Mouse (Mus musculus): Measurements from ENCODE around the gene Zfr. TPM values are rescaled to one million over a fixed set of nuclear protein-coding genes. Genes with fewer than 3 reads are reported as not detected.

Zfr gene
- 158 TPM for polyA plus RNA-seq (2017; shearing (Covaris generic))

GRCm38 (mm10) chr15:12117242-12118092 is at the start of gene Zfr:
Gene Zfr, plus strand, starts transcription at chr15:12117831.

GRCm38 (mm10) chr15:12204319-12205159 is 86.9 kb downstream of the Zfr start, which contains the start of gene Mtmr12:
Gene Mtmr12, plus strand, starts transcription at chr15:12205028.

Other genes starting within 250 kb of the Zfr start
- gene Npr3, start 210.5 kb upstream of the Zfr start, polyA plus RNA-seq (2017; shearing (Covaris generic)) = not detected
- 966 TPM for gene Sub1, start 120.8 kb upstream of the Zfr start, polyA plus RNA-seq (2017; shearing (Covaris generic))
- gene Mtmr12, start 87.2 kb downstream of the Zfr start, polyA plus RNA-seq (2017; shearing (Covaris generic)) = 85.1 TPM
- gene Golph3, start 203.6 kb downstream of the Zfr start, polyA plus RNA-seq (2017; shearing (Covaris generic)) = 229 TPM
- 1.8 TPM for gene 1810049J17Rik, start 204.1 kb downstream of the Zfr start, polyA plus RNA-seq (2017; shearing (Covaris generic))